Mouse (Mus musculus) MEL (cell line): Measurements from ENCODE around the gene Grrp1. TPM values are rescaled to one million over a fixed set of nuclear protein-coding genes. Genes with fewer than 3 reads are reported as not detected.

Experiments used
- DNase-seq: peaks from one replicate; pipeline ENCODE4 v3.0.0; 2011; ENCODE audit warnings: low read depth, low spot score
- H3K27ac ChIP-seq: 2 replicates; pipeline ENCODE4 v1.5.1; 2012; ENCODE audit warnings: low read depth, mild to moderate bottlenecking, control low read depth, low read length, moderate library complexity; ENCODE audit not compliant: control insufficient read depth
- H3K27me3 ChIP-seq, 2 experiments: fragments of 150-350 bp in 1 of 2; sonication (generic) in 1 of 2; 2 replicates each; pipeline ENCODE4 v1.6.1; 2012; ENCODE audit warnings: low read length in 2 of 2, mild to moderate bottlenecking in 2 of 2, improper control_type of control experiment in 1 of 2, moderate library complexity in 1 of 2; ENCODE audit not compliant: insufficient read depth in 2 of 2, control insufficient read depth in 1 of 2
- H3K36me3 ChIP-seq, 2 experiments: 2 replicates each; pipeline ENCODE4 v1.6.1; 2012 to 2014; ENCODE audit warnings: low read length in 2 of 2, improper control_type of control experiment in 1 of 2, inconsistent platforms in 1 of 2, mild to moderate bottlenecking in 1 of 2; ENCODE audit not compliant: insufficient read depth in 2 of 2, control insufficient read depth in 1 of 2
- H3K4me1 ChIP-seq, 2 experiments: fragments of 150-350 bp in 1 of 2; sonication (generic) in 1 of 2; 2 replicates each; pipeline ENCODE4 v1.6.1; 2012; ENCODE audit warnings: low read length in 2 of 2, improper control_type of control experiment in 1 of 2, mild to moderate bottlenecking in 1 of 2; ENCODE audit not compliant: insufficient read depth in 2 of 2, control insufficient read depth in 1 of 2
- H3K4me3 ChIP-seq, 2 experiments: fragments of 150-350 bp in 1 of 2; sonication (generic) in 1 of 2; 2 replicates each; pipeline ENCODE4 v1.5.1; 2012; ENCODE audit warnings: low read depth in 2 of 2, low read length in 2 of 2, mild to moderate bottlenecking in 2 of 2, moderate library complexity in 2 of 2, control low read depth in 1 of 2, improper control_type of control experiment in 1 of 2; ENCODE audit not compliant: control insufficient read depth in 1 of 2, insufficient read depth in 1 of 2
- H3K79me2 ChIP-seq: 2 replicates; pipeline ENCODE4 v1.6.1; 2012; ENCODE audit warnings: mild to moderate bottlenecking, low read length, moderate library complexity; ENCODE audit not compliant: control insufficient read depth, poor library complexity, insufficient read depth
- H3K9ac ChIP-seq: 2 replicates; pipeline ENCODE4 v1.6.1; 2012; ENCODE audit warnings: low read depth, mild to moderate bottlenecking, control low read depth, low read length, moderate library complexity; ENCODE audit not compliant: control insufficient read depth, poor library complexity, severe bottlenecking
- H3K9me3 ChIP-seq: fragments of 150-350 bp; sonication (generic); replicated peaks from 2 replicates; pipeline ENCODE4 v1.6.1; 2012; ENCODE audit warnings: mild to moderate bottlenecking, low read length, improper control_type of control experiment, moderate library complexity; ENCODE audit not compliant: insufficient read depth
- BHLHE40 ChIP-seq: IDR thresholded peaks from 2 replicates; pipeline ENCODE4 v1.6.1; 2012; ENCODE audit warnings: low read depth, mild to moderate bottlenecking, inconsistent platforms, low read length, improper control_type of control experiment, borderline replicate concordance
- ELF1 ChIP-seq: IDR thresholded peaks from 2 replicates; pipeline ENCODE4 v1.6.1; 2014; ENCODE audit warnings: low read depth, mild to moderate bottlenecking, inconsistent platforms, low read length, improper control_type of control experiment, moderate library complexity
- ETS1 ChIP-seq: IDR thresholded peaks from 2 replicates; pipeline ENCODE4 v1.6.1; 2012; ENCODE audit warnings: low read depth, mild to moderate bottlenecking, inconsistent platforms, low read length, improper control_type of control experiment, moderate library complexity
- GABPA ChIP-seq: IDR thresholded peaks from 2 replicates; pipeline ENCODE4 v1.6.1; 2012; ENCODE audit warnings: low read depth, mild to moderate bottlenecking, inconsistent platforms, low read length, improper control_type of control experiment, moderate library complexity
- GATA1 ChIP-seq: IDR thresholded peaks from 2 replicates; pipeline ENCODE4 v1.6.1; 2011; ENCODE audit warnings: low read depth, low read length, improper control_type of control experiment
- JUND ChIP-seq: IDR thresholded peaks from 2 replicates; pipeline ENCODE4 v1.6.1; 2011; ENCODE audit warnings: low read depth, mild to moderate bottlenecking, improper control_type of control experiment, low read length
- MAFK ChIP-seq: IDR thresholded peaks from 2 replicates; pipeline ENCODE4 v1.6.1; 2011; ENCODE audit warnings: low read depth, mild to moderate bottlenecking, low read length, improper control_type of control experiment, borderline replicate concordance
- MAX ChIP-seq: IDR thresholded peaks from 2 replicates; pipeline ENCODE4 v1.6.1; 2011; ENCODE audit warnings: low read length, improper control_type of control experiment
- MAZ ChIP-seq: IDR thresholded peaks from 2 replicates; pipeline ENCODE4 v1.6.1; 2012; ENCODE audit warnings: low read depth, mild to moderate bottlenecking, inconsistent platforms, low read length, improper control_type of control experiment
- MEF2A ChIP-seq: IDR thresholded peaks from 2 replicates; pipeline ENCODE4 v1.6.1; 2014; ENCODE audit warnings: low read depth, mild to moderate bottlenecking, inconsistent platforms, low read length, improper control_type of control experiment; ENCODE audit not compliant: poor library complexity, insufficient replicate concordance, severe bottlenecking; ENCODE audit errors: extremely low read depth
- MYB ChIP-seq: IDR thresholded peaks from 2 replicates; pipeline ENCODE4 v1.6.1; 2011; ENCODE audit warnings: mild to moderate bottlenecking, low read depth, low read length, improper control_type of control experiment
- MYC ChIP-seq: IDR thresholded peaks from 2 replicates; pipeline ENCODE4 v1.6.1; 2011; ENCODE audit warnings: low read depth, mild to moderate bottlenecking, low read length, improper control_type of control experiment, moderate library complexity
- NELFE ChIP-seq: IDR thresholded peaks from 2 replicates; pipeline ENCODE4 v1.6.1; 2011; ENCODE audit warnings: low read depth, low read length, improper control_type of control experiment
- NRF1 ChIP-seq: IDR thresholded peaks from 2 replicates; pipeline ENCODE4 v1.6.1; 2014; ENCODE audit warnings: low read depth, mild to moderate bottlenecking, inconsistent platforms, low read length, improper control_type of control experiment, moderate library complexity; ENCODE audit not compliant: poor library complexity, insufficient read depth, severe bottlenecking
- POLR2A ChIP-seq, 2 experiments: IDR thresholded peaks; 2 replicates each; pipeline ENCODE4 v1.6.1; 2011 to 2012; ENCODE audit warnings: low read length in 2 of 2, mild to moderate bottlenecking in 2 of 2, control low read depth in 1 of 2, improper control_type of control experiment in 1 of 2, low read depth in 1 of 2, moderate library complexity in 1 of 2; ENCODE audit not compliant: control insufficient read depth in 1 of 2, insufficient read depth in 1 of 2, poor library complexity in 1 of 2
- RCOR1 ChIP-seq: IDR thresholded peaks from 2 replicates; pipeline ENCODE4 v1.6.1; 2012; ENCODE audit warnings: low read depth, mild to moderate bottlenecking, inconsistent platforms, low read length, improper control_type of control experiment
- SIN3A ChIP-seq: IDR thresholded peaks from 2 replicates; pipeline ENCODE4 v1.6.1; 2012; ENCODE audit warnings: low read length, improper control_type of control experiment, inconsistent platforms
- SMC3 ChIP-seq: IDR thresholded peaks from 2 replicates; pipeline ENCODE4 v1.6.1; 2011; ENCODE audit warnings: low read depth, low read length, improper control_type of control experiment
- TAL1 ChIP-seq: IDR thresholded peaks from 2 replicates; pipeline ENCODE4 v1.6.1; 2012; ENCODE audit warnings: mild to moderate bottlenecking, inconsistent platforms, low read length, moderate library complexity, mixed read lengths
- TCF12 ChIP-seq: IDR thresholded peaks from 2 replicates; pipeline ENCODE4 v1.6.1; 2014; ENCODE audit warnings: low read depth, mild to moderate bottlenecking, inconsistent platforms, low read length, improper control_type of control experiment, moderate library complexity
- UBTF ChIP-seq: IDR thresholded peaks from 2 replicates; pipeline ENCODE4 v1.6.1; 2012; ENCODE audit warnings: low read depth, mild to moderate bottlenecking, inconsistent platforms, low read length, improper control_type of control experiment, moderate library complexity, borderline replicate concordance; ENCODE audit not compliant: insufficient read depth
- ZMIZ1 ChIP-seq: IDR thresholded peaks from 2 replicates; pipeline ENCODE4 v1.6.1; 2012; ENCODE audit warnings: low read depth, mild to moderate bottlenecking, inconsistent platforms, low read length, improper control_type of control experiment, moderate library complexity
- polyA plus RNA-seq, 2 experiments: library from polyadenylated mRNA; stranded (reverse) in 1 of 2; unstranded in 1 of 2; fragments of >175 nt in 1 of 2; fragments of >200 nt in 1 of 2; gene quantifications; 2 replicates each; pipeline versions ENCODE4 v1.2.1 to v1.2.4; 2012; ENCODE audit warnings: low replicate concordance in 2 of 2, low read depth in 1 of 2; ENCODE audit not compliant: insufficient read length in 2 of 2, insufficient read depth in 1 of 2, missing spikeins in 1 of 2
- total RNA-seq: library from RNA; depleted of rRNA; stranded (reverse); fragments of 300-350 nt; gene quantifications from 2 replicates; pipeline ENCODE4 v1.2.3, GENCODE M21; 2012

The Grrp1 gene
- total and polyA plus RNA-seq, 3 experiments = not detected

GRCm38 (mm10) chr4:134256407-134257197 lies 2.7 kb upstream of the Grrp1 start:
- no peaks in the 10 kb centered on the region for H3K79me2 ChIP-seq
- no peak for TF ChIP-seq MAFK
- no peak for TF ChIP-seq MAX
- TF ChIP-seq BHLHE40 = no peak
- TF ChIP-seq ZMIZ1 = no peak
- TF ChIP-seq ELF1 = no peak
- TF ChIP-seq SMC3 = no peak
- TF ChIP-seq MYB = no peak
- TF ChIP-seq UBTF = no peak
- no peak for TF ChIP-seq RCOR1
- no peak for TF ChIP-seq GABPA
- no peak for TF ChIP-seq GATA1
- no peak for TF ChIP-seq NRF1
- TF ChIP-seq TAL1 = no peak
- TF ChIP-seq, all 39 proteins: peak for 0
- Histone ChIP-seq H3K9ac (no peak overlapping the region), H3K4me1 (no peaks in the 10 kb centered on the region), H3K27me3 (no peaks in the 10 kb centered on the region), H3K27ac (no peak overlapping the region), H3K36me3 (no peaks in the 10 kb centered on the region), H3K4me3 (no peak overlapping the region), H3K9me3 (no peaks in the 10 kb centered on the region)
- no peak for DNase-seq

DNA sequence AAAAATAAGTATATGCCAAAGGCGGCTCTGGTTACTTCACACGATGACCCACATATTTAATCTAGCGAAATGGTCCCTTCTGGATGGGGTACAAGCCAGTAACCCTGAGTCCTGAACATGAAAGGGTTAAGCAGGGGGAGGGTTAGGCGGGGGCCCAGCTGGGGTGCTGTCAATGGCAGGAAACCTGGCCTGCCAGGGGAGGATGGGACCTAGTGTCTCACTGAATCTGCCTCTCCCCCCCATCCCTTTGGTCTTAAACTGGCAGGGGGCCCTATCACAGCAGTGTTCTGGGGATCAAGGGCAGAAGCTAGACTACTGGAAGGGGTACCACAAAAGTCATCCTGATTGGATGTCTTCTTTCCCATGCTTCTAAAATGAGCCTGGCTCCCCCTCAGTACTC lies 1.9 kb upstream of the Grrp1 start:
- Histone ChIP-seq H3K27me3 (no peaks in the 10 kb centered on the region), H3K36me3 (no peaks in the 10 kb centered on the region), H3K27ac (no peak overlapping the region), H3K9me3 (no peaks in the 10 kb centered on the region), H3K4me3 (no peak overlapping the region), H3K4me1 (no peaks in the 10 kb centered on the region), H3K9ac (no peak overlapping the region), H3K79me2 (no peaks in the 10 kb centered on the region)
- TF ChIP-seq NRF1 = no peak
- no peak for TF ChIP-seq UBTF
- TF ChIP-seq TCF12 = no peak
- TF ChIP-seq SIN3A = no peak
- no peak for TF ChIP-seq MYB
- no peak for TF ChIP-seq MAFK
- no peak for TF ChIP-seq POLR2A (IDR thresholded peaks at IDR 0.05; ENCODE audit: control insufficient read depth in 1 of 2, insufficient read depth in 1 of 2, low read depth in 1 of 2, low read length in 2 of 2, poor library complexity in 1 of 2)
- TF ChIP-seq MYC = no peak
- TF ChIP-seq MAZ = no peak
- no peak for TF ChIP-seq MEF2A
- TF ChIP-seq JUND = no peak
- no peak for TF ChIP-seq MAX
- TF ChIP-seq ELF1 = no peak
- no peak for TF ChIP-seq NELFE
- TF ChIP-seq GABPA = no peak
- TF ChIP-seq ETS1 = no peak
- DNase-seq = no peak
